Mouse (Mus musculus) MN1 (cell line): ENCODE data around the gene Wfikkn1.

Experiments
- DNase-seq: peaks from one replicate; pipeline ENCODE4 v3.0.0-alpha.2; 2016; ENCODE audit warnings: low spot score

Wfikkn1 gene

GRCm38 (mm10) chr17:25868601-25869191 lies 12.0 kb downstream of the Wfikkn1 start, which contains the start of gene Mcrip2:
Gene Mcrip2, minus strand, starts transcription at chr17:25868764.
- peak; percentile 77 for DNase-seq

DNA sequence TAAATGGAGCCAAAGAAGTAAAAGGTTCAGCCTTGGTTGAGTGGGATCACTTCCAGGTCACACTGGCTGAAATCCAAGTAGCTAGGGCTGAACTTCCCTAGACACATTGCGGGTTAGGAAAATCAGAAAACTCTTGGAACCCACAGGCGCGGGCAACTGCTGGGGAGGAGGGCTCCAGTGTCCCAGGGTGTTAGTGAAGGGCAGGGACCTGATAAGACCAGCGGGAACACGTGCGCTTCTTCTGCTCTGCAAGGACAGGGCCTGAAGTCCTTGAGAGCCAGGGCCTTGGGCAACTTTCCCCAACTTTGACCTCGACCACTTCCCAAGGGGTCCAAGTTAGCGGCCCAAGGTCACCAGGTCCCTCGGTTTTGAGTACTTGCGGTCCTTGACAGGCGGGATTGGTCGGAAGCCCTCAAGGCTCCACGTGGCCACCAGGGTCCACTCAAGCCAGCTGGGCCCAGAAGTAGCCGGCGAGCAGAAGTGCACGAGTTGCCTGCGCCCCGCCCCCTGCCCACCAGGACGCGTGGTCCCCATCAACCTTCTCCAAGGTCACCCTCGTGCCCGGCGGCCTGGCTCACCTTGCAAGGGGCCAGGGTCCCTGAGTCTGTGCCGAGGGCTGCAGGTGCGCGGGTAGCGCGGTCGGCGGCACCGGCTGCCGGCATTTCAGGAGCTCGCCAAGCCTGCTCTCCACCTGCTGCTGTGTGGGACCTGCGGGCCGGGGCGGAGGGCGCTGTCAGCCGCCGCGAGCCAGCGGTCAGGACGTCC lies 12.6 kb downstream of the Wfikkn1 start:
- peak; percentile 45 for DNase-seq

DNA sequence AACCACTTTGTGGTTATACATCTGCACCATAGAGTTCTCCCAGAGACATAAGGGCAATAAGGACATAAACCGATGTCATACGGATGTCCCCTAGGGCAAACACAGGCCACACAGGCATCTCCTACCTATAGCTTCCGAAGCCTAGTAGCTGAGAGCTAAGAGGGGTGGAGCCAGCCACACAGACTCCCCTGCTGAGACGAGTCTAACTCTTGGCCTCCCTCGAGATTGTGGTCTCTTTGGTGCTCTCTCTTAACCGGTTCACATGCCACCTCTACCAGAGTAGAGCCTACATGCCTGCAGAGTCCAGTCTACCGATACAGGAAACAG lies 13.2 kb downstream of the Wfikkn1 start:
- DNase-seq, result no peak

DNA sequence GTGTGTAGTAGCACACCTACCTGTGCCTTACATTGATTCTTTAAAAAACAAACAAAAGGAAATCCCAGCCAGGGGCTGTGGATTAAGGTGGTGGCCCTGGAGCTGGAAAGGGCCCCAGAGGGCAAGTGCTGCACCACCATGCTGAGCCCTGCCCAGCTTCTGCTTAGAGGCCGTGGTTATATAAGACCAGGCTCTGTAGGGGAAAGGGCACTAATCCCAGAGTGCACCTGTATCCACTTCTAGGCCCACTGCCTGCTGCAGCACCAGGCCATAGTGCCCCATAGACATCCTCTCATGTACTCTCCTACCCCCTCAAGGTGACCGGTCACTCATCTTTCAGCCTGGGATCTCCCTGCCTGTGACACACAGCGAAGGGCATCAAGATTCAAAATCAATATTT lies 14.5 kb downstream of the Wfikkn1 start:
- DNase-seq, result no peak

DNA sequence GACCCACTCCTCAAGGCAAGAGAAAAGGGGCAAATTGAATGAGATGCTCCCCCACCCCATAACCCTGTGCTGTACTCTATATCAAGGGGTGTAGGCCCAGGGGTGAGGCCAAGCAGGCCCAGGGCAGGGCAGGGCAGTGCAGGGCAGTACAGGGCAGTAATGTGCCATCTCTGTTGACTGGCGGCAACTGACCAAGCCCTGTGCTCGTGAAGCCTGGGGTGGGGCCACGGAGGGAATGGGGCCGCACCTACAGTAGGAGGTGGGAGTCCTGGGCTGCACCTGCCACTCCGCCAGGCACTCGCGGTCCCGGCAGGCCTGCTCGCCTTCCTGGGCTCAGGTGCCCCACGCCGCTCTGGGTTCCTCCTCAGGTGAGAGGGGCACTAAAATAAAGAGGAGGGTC lies 15.4 kb downstream of the Wfikkn1 start:
- no peak for DNase-seq

DNA sequence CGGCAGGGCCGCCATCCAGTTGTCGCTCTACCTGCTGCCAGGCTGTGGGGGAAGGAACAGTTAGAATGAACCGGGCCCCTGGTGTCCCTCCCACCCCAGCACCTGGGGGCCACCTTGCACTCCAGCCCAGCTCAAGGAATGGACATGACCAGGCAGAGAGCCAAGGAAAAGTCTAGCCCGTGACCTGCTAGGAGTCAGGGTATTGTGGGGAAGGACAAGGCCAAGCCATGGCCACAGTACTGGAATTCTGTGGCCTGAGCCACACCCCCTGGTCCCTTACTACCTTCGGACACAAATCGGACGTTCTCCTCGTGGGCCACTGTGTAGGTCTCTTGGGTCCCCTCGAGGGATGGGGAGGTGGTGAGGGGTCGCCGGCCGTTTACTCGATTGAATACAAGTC lies 16.3 kb downstream of the Wfikkn1 start:
- no peak for DNase-seq

DNA sequence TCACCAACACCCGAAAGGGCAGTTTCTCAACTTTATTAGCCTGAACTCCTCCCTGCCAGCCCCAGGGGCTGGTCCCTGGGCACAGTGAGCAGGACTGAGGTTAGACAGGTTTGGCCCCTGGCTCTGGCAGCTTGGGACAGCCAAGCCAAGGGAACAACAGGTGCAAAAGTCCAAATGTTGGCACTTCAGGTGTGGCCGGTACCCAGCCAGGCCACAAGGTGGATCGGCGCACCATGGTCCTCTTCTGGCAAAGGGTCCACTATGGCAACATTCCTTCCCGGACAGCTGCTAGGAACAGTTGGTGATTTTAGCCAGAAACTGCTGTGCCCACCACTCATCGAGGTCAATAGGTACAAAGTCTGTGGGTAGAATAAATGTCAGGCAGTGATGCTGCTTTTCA lies 17.0 kb downstream of the Wfikkn1 start:
- no peak for DNase-seq

DNA sequence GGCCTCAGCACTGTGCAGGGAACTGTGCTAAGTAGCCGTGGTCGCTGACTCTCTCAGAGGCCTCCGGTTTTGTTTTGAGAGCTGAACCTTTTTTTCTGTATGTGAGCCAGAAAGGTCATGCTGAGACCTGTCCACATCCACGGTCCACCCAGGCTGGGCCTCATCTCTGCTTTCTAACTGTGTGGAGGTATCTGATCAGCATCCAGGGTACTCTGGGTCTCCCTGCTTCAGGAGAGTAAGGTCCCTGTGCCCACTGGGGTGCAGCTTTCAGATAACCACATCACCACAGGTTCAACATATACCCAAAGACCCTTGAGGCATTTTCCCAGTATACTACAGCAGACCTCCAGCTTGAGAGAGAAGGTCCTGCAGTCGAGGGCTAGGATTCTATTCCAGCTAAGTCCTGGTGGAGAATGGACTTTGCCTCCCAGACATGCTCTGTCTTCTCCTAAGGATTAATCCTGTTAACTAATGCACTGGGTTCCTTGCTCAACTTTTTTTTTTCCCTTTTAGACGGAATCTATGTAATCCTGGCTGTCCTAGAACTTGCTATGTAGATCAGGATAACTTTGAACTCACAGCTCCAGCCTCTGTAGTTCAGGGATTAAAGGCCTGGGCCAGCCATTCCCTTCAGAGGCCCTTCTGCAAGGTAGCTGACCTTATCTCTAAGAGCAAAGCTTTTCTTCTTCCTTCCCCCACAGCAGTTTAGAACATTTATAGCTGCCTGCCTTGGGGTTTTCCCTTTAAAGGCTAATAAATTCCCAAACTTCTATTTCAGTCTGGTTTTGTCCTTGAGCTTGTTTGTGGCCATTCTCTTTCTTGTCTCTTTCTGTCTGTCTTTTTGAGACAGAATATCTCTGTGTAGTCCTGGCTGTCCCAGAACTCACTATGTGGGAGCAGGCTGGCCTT lies 18.7 kb downstream of the Wfikkn1 start:
- DNase-seq, result no peak

DNA sequence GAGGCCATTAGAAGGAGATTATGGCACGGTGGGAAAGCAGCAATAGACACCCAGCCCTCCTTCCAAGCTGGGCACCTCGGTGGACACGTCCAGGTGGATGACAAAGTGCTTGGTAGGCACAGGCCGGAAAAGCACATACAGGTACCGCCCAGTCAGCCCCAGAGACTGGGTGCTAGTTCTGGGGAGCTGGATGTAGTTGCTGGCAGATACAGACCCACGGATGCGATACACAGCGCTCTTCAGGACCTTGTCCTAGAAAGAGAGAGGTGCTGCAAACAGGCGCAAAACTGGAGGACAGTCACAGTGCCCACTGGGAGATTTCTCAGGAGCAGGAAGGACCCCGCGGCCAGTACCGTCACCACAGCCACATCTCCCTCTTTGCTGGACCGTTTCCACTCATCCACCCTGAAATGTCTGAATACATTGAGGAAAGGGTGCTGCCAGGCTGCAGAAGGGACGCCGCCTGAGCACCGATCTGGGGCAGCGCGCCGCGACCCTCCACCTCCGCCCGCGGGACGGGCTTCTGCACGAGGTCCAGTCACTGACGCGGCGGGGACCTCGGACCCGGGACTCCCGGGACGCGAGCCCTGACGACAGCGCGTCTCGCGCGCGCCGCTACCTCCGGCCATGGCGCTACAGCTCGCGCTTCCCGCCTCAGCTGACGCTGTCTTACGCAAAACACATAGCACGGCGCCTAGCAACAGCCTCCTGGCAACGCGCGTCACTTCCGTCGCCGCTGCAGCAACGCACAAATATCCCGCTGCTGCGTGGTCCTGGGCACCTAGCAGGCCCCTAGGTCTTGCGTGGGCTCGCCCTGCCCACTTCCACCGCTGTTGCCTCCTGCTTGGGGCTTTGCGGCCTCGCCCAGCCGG lies 19.6 kb downstream of the Wfikkn1 start, which contains the start of gene Wdr90:
Wdr90 (minus strand) TSS at position 670 of the 872 bp plus-strand sequence.
- DNase-seq, result peak; percentile 91

DNA sequence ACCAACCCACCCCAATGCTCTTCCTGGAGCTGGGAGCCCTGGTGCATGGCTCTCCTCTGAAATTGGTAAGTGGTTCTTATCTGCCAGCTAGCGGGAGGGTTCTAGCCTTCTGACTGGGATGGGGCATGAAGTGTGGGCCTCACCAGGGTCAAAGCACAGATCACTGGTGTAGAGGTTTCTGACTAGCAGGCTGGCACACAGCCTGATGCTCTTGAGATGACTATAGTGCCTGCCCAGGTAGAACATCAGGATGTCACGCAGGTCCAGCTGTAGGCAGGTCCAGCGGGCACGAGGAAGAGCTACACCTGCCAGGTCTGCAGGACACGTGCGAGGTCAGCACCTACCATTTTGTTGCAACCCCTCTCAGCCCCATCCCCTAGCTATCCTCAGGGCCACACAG lies 20.4 kb downstream of the Wfikkn1 start:
- DNase-seq, result no peak

- peak; percentile 87 for DNase-seq
These were observed 36.2 kb downstream of the Wfikkn1 start, which contains the start of gene Rhot2 for GRCm38 (mm10) chr17:25844396-25844901. Gene Rhot2, minus strand, starts transcription at chr17:25844851.

DNA sequence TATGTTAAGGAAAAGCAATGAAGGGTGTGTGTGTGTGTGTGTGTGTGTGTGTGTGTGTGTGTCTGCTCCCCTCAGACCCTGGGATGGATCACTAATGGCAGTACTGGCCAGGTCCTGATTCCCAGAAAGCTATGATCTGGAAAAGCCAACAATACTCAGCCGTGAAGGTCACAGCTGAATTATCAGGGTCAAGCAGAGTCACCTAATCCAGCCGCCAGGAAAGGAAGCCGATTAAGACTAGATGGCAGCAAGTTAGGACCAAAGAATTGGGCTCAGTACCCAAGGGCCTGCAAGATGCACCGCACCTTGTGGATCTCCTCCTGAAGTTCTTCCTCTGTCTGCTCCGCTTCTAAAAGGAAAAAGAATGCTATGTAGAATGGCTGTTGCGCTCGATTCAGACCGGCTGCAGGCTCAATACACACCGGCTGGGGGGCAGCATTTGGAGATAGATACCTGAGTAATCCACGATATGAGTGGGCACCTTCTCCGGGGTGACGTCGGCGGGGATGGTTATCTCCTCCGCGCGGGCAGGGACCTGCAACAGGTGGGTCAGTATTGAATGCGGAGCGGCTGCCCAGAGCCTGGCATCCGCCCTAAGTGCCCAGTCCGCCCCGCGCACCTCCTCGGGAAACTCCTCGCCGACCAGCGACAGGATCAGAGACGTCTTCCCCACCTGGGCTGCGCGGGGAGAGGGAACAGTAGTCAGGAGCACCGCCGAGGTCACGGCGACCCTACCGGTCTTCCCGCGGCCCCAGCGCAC lies 36.8 kb downstream of the Wfikkn1 start:
- DNase-seq, result peak; percentile 26

DNA sequence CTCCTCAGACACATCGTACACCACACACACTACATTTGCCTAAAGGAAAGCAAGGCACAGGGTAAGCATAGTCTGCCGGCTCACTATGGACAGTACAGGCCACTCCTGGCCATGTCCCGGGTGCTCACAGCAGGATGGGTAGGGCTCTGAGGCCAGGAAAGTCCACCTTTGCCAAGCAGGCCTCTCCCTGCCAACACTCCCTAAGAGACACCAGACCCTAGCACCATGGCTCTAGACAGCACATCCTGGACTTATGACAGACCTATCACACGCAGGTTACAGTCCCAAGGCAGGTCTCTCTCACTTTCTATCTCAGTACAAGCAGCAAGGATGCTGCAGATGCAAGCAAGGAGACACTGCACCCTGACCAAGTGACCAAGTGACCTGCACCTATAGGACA lies 37.5 kb downstream of the Wfikkn1 start:
- DNase-seq, result no peak

DNA sequence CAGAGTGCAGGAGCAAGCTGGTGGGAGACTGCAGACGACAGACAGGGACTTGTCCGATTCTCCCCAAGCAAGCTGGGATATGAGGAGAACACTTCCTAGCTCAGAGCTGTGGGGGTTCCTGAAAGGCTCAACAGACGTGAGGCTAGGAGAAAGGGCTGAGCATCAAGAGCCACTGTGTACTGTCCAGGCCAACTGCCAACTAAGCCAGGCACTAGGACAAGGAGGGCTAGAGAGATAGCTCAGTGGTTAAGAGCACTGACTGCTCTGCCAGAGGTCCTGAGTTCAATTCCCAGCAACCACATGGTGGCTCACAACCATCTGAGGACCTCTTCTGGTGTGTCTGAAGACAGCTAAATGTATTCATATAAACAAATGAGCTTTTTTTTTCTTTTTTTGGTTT lies 38.1 kb downstream of the Wfikkn1 start:
- no peak for DNase-seq

DNA sequence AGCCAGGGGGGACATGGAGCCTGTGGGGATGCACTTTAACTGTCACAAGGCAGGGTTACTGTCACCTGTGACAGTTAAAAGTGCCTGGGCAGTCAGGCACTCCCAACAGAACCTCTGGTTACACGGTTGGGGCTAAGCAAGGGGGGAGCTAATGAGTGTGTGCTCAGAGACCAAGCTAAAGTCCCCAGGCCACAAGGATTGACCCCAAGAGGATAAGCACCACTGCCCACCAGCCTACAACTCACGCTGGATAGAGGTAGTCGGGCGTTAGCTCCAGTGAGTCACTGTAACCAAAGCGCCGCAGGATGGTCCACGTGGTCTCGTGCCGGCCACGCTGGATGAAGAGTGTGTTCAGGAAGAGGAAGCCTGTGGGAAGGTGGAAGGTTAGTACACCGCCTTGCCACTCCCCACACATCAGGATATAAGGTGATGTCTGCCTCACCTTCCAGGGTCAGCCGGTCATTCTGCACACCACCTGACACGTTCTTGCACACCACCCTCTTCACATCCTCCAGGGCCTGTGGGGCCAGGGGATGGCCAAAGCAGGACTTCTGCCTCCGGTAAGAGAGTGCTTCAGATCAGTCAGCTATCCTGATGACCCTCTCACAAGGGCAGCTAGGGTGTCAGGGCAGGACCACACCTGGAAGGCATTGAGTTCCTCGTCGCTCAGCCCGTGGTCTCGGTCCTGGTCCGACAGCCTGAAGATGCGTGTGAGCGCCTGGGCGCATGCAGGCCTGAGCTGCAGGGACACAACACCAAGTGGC lies 39.4 kb downstream of the Wfikkn1 start, which contains the start of gene Gm20683:
Gm20683 (minus strand) TSS at position 647 of the 764 bp plus-strand sequence.
- no peak for DNase-seq

GRCm38 (mm10) chr17:25840519-25840918 lies 40.1 kb downstream of the Wfikkn1 start:
- no peak for DNase-seq

- no peak for DNase-seq
These were observed 41.0 kb downstream of the Wfikkn1 start for GRCm38 (mm10) chr17:25839455-25840235.

DNA sequence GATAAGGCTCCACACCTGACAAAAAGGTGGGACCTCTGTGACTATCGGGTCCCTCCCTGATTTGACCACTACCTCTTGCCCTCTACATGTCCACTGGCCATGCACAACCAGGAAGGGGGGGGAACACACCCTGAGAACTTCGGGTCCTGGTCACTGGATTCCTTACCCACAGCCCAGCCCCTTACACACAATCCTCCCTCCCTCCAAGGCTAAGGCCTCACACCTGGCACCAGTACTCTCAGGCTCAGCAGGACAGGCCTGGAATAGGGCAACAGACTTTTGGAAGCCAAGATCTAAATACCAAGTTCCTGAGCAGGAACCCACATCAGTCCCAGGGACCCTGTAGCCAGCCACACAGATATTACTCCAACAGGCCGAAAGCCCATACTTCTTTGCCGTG lies 41.8 kb downstream of the Wfikkn1 start:
- DNase-seq, result no peak

- no peak for DNase-seq
These were observed 43.1 kb downstream of the Wfikkn1 start for GRCm38 (mm10) chr17:25837533-25837932.
